Mouse (Mus musculus) megakaryocyte, embryonic 14.5 days (primary cell): ENCODE results near the gene Mettl22.

ENCODE experiments used
- FLI1 ChIP-seq: IDR thresholded peaks from 2 replicates; pipeline ENCODE4 v1.6.1; 2012; ENCODE audit warnings: low read length, inconsistent platforms, mixed read lengths
- GATA1 ChIP-seq: IDR thresholded peaks from 3 replicates; pipeline ENCODE4 v1.6.1; 2012; ENCODE audit warnings: mixed read lengths, low read length, inconsistent platforms, borderline replicate concordance

GRCm38 (mm10) chr16:8453301-8453700 is 17.3 kb upstream of the Mettl22 start:
- TF ChIP-seq GATA1 (no peak), FLI1 (no peak)
